Mouse (Mus musculus): ENCODE data around the gene Kat7. TPM values are rescaled to one million over a fixed set of nuclear protein-coding genes. Genes with fewer than 3 reads are reported as not detected.
A peak's percentile ranks its signal among the peaks of the same experiment; 100 is the strongest.

Kat7 gene
- polyA plus RNA-seq, 1 experiment = 11.7 TPM

DNA sequence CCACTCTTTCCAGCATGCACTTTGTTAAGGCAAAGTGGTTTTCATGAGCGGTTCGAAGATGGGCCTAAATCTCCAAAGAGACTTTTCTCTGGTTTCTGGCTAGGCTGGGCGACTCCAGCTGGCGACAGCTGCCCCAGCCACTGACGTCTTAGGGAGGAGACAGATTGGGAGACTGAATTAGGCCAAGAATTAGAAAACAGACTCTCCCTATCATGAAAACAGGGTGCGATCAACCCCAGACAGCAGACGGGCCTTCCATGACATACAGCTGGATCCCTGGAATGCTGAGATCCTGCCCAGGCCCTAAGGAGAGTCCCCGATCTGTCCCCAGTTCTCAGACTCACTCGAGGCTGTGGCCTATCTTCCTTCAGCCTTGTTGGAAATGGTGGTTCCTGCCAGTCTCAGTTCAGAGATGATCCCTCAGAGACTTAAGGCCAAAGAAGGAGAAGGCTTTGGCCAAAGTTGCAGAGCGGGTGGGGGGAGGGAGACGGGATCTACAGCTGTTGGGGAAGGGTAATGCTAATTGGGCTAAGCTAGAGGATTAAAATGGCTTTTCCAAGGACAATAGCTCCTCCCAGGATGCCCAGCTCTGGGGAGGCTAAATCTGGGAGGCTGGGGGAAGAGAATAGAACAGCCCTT lies 46.1 kb downstream of the Kat7 start:
- Histone ChIP-seq H3K4me3 (replicated peaks) (no peak overlapping the region), H3K9me3 (no peaks in the 10 kb centered on the region), H3K36me3 (replicated peaks; ENCODE audit: low read length) (peaks cover 51% of the 10 kb centered on the region), H3K27me3 (replicated peaks) (no peaks in the 10 kb centered on the region), H3K4me1 (peaks cover 93% of the 10 kb centered on the region)
- TF ChIP-seq FLI1 (IDR thresholded peaks at IDR 0.05; ENCODE audit: low read length) (no peak), GATA1 (IDR thresholded peaks at IDR 0.05; ENCODE audit: borderline replicate concordance, low read length) (no peak)

DNA sequence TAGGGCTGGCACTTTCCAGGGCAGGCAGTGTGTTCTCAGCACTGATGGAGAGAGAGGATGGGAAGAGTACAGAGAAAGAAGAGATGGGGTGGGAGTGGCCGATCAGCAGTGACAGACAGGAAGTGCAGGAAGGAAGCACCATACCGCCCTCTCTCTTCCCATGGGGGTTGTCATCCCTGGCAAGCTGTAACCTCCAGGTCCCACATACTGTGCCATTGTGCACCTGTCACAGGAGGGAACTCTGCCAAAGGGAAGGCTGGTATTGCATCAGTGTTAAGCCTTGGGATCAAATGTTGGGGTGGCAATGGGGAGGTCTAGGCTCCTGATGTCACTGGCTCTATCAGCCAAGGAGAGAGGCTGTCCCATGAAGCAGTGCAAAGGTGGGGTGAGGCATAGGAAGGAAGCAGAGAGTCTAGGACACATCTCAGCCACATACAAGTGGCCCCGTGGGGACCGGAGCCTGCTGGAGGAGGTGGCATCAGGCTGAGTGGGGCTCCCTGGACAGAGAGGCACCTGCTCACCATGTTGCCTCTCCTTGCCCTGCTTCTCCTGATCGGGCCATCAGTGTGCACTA lies 48.8 kb downstream of the Kat7 start, which contains the start of gene Tac4:
Gene Tac4, plus strand, starts transcription at position 352 of the 574 bp plus-strand sequence.
- TF ChIP-seq FLI1 (IDR thresholded peaks at IDR 0.05; ENCODE audit: low read length) = 0 out of 2 replicates have a peak, but pooled peaks have one; percentile 15
- TF ChIP-seq GATA1 (IDR thresholded peaks at IDR 0.05; ENCODE audit: borderline replicate concordance, low read length) = no peak
- H3K9me3 ChIP-seq = no peaks in the 10 kb centered on the region
- H3K36me3 ChIP-seq (replicated peaks; ENCODE audit: low read length) = peaks cover 24% of the 10 kb centered on the region
- peaks cover 8% of the 10 kb centered on the region for H3K27me3 ChIP-seq (replicated peaks)
- peaks cover 82% of the 10 kb centered on the region for H3K4me1 ChIP-seq
- H3K4me3 ChIP-seq (replicated peaks) = peak within 1 kb of the TSS; percentile 96

DNA sequence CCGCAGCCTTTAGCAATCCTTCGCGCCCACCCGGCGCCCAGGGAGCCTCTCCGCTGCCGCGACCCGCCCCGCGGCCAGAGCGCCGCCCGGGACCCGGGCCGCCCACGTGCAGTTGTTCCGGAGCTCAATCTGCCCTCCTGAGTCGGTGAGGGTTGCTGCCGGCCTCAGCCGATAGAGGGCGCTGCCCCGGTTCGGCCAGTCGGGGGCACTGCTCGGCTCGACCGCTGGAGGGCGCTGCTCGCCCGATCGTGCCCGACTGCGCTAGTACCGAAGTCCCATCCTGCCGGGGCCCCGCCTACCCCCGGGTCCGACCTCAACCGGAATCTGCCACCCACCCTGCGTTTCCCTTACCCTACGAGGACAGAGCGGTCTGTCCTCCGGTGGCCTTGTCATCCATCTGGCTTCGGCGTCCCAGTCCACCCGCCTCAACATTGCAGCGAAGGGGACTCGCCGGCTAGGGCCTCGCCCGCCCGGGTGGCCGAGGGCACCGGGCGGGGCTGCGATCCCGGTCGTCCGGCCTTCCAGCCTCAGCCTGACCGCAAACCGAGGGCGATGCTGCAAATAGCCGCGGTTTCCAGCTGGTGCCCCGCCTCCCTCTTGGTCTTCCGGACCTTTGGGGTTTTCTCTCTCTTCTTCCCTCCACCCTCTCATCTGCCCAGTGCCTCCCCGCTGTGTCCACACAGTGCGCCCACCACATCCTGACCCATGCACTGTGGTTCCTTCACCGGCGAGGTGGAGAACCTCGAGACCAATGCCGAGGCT lies 50.8 kb downstream of the Kat7 start:
- no peaks in the 10 kb centered on the region for H3K9me3 ChIP-seq
- H3K27me3 ChIP-seq (replicated peaks) = peaks cover 22% of the 10 kb centered on the region
- TF ChIP-seq GATA1 (IDR thresholded peaks at IDR 0.05; ENCODE audit: borderline replicate concordance, low read length) = no peak
- no peak for TF ChIP-seq FLI1 (IDR thresholded peaks at IDR 0.05; ENCODE audit: low read length)
- H3K36me3 ChIP-seq (replicated peaks; ENCODE audit: low read length) = peaks cover 6% of the 10 kb centered on the region
- peaks cover 78% of the 10 kb centered on the region for H3K4me1 ChIP-seq
- H3K4me3 ChIP-seq (replicated peaks) = peak overlapping the region; percentile 96

DNA sequence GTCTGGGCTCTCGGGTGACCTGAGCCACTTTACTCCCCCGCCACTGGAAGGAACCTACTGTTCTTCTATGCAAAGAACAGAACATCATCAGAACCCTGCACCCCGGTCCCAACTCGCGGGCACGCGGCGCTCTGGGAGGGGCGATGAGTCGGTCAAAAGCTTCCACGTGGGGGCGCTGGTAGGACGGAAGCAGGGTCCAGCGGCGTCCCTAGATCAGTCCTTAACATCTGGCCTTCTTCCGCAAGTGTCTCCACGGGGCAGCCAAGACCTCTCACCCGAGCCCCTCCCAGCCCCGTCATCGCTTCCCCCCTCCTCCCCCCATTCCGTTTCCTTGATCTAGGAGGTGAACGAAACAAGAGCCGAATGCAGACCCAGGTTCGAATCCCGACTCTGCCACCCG lies 51.6 kb downstream of the Kat7 start:
- Histone ChIP-seq H3K4me3 (replicated peaks) (peak overlapping the region; percentile 96), H3K27me3 (replicated peaks) (peaks cover 28% of the 10 kb centered on the region), H3K4me1 (peaks cover 76% of the 10 kb centered on the region), H3K36me3 (replicated peaks; ENCODE audit: low read length) (no peaks in the 10 kb centered on the region), H3K9me3 (no peaks in the 10 kb centered on the region)
- no peak for TF ChIP-seq FLI1 (IDR thresholded peaks at IDR 0.05; ENCODE audit: low read length)
- TF ChIP-seq GATA1 (IDR thresholded peaks at IDR 0.05; ENCODE audit: borderline replicate concordance, low read length) = no peak

DNA sequence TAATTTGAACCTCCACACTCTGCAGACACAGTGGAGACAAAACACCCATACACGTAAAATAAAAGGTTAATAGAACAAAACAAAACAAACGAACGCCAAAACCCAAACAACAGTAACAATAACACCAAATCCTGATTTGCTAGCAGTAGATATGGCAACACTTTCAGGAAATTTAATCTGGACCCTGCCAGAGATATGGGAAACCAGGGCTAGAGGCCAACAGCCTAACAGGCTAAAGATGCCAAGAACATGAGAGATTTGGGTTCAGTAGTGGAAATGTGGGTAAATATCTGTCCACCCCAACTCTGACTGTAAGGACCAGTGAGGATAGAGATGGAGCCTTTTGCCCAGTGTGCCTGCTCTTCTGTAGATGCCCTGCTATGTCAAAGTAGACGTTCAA lies 52.1 kb downstream of the Kat7 start:
- no peak for TF ChIP-seq GATA1 (IDR thresholded peaks at IDR 0.05; ENCODE audit: borderline replicate concordance, low read length)
- no peak for TF ChIP-seq FLI1 (IDR thresholded peaks at IDR 0.05; ENCODE audit: low read length)
- Histone ChIP-seq H3K36me3 (replicated peaks; ENCODE audit: low read length) (no peaks in the 10 kb centered on the region), H3K9me3 (no peaks in the 10 kb centered on the region), H3K4me3 (replicated peaks) (no peak overlapping the region), H3K4me1 (peaks cover 70% of the 10 kb centered on the region), H3K27me3 (replicated peaks) (peaks cover 28% of the 10 kb centered on the region)

DNA sequence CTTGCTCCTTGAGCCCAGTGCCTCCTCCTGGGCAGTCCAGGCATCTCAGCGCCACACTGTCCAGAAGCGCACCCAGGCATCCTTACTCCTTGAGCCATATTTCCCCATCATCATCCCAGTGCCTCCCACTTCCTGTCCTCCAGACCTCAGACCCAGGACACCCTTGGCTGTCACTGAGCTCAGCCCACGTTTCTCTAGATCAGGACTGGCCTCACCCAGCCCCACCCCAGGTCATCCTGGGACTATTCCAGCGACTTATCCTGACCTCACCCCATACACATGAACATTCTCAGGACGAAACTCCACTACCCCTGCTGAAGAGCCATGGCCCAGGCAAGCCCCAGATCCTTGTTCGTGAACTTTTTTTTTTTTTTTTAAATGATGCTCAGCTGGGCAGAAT lies 54.3 kb downstream of the Kat7 start:
- no peak overlapping the region for H3K4me3 ChIP-seq (replicated peaks)
- no peaks in the 10 kb centered on the region for H3K9me3 ChIP-seq
- H3K36me3 ChIP-seq (replicated peaks; ENCODE audit: low read length) = no peaks in the 10 kb centered on the region
- peaks cover 34% of the 10 kb centered on the region for H3K27me3 ChIP-seq (replicated peaks)
- no peak for TF ChIP-seq FLI1 (IDR thresholded peaks at IDR 0.05; ENCODE audit: low read length)
- no peak for TF ChIP-seq GATA1 (IDR thresholded peaks at IDR 0.05; ENCODE audit: borderline replicate concordance, low read length)
- peaks cover 57% of the 10 kb centered on the region for H3K4me1 ChIP-seq

DNA sequence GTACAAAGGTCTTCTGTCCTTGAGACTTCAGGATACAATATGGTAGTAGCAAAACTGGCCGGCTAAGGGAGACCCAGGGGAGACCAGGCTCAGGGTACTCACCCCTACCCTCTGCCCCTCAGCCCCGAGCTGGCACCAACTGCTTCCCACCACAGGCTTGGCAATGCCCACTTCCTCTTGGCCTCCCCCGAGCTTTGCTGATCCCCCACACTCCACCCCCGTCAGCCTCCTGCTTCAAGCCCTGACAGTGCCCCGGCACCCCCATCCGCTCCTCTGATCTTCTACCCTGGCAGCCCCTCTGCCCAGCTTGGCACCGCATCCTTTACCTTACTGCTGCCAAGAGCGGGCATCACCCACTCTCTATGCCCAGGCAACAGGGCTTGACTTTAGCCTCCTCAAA lies 55.9 kb downstream of the Kat7 start:
- no peaks in the 10 kb centered on the region for H3K9me3 ChIP-seq

DNA sequence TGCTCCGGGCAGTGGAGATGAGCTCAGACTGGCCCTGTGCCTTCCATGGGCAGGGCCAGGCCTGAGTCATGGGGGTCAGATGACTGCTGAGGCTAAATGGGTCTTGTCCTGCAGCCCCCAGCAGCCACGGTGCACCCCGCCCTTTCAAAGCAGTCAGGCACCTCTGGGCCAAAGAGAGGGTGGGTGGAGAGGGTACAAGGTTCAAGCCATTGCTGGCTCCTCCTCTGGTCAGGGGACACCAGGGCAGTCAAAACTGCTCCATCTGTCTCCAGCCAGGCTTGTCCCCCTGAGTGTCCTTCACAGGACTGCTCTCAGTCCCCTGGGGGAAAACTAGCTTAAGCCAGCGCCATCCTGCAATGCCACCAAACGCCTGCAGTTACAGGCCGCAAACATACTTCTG lies 57.9 kb downstream of the Kat7 start:
- H3K9me3 ChIP-seq = peaks cover 17% of the 10 kb centered on the region
- no peak overlapping the region for H3K4me3 ChIP-seq (replicated peaks)
- peaks cover 59% of the 10 kb centered on the region for H3K27me3 ChIP-seq (replicated peaks)
- TF ChIP-seq FLI1 (IDR thresholded peaks at IDR 0.05; ENCODE audit: low read length) (no peak), GATA1 (IDR thresholded peaks at IDR 0.05; ENCODE audit: borderline replicate concordance, low read length) (no peak)
- no peaks in the 10 kb centered on the region for H3K36me3 ChIP-seq (replicated peaks; ENCODE audit: low read length)
- peaks cover 43% of the 10 kb centered on the region for H3K4me1 ChIP-seq

More for the DNA sequence above, 55.9 kb downstream of the Kat7 start:
- H3K27me3 ChIP-seq (replicated peaks) = peaks cover 45% of the 10 kb centered on the region
- TF ChIP-seq GATA1 (IDR thresholded peaks at IDR 0.05; ENCODE audit: borderline replicate concordance, low read length) (no peak), FLI1 (IDR thresholded peaks at IDR 0.05; ENCODE audit: low read length) (no peak)
- H3K4me3 ChIP-seq (replicated peaks) = no peak overlapping the region
- peaks cover 53% of the 10 kb centered on the region for H3K4me1 ChIP-seq
- H3K36me3 ChIP-seq (replicated peaks; ENCODE audit: low read length) = no peaks in the 10 kb centered on the region

DNA sequence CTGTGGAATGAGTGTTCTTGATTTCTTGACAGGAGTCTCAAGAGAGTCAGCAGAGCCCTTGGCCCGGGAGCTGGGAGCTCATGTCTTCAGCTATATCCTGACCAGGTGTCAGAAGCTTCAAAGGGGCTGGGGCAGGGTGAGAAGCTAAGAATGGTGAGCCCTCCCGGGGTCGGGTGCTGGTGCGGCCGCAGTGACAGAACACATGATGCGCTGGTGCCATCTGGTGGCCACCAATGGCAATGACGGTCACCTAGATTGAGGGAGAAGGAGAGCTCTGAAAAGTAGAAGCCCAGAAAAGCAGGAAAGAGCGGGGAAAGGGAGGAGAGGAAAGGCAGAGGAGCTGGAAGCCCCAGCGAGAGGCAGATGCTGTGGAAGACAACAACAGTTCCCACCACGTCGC lies 58.8 kb downstream of the Kat7 start:
- TF ChIP-seq FLI1 (IDR thresholded peaks at IDR 0.05; ENCODE audit: low read length) (no peak), GATA1 (IDR thresholded peaks at IDR 0.05; ENCODE audit: borderline replicate concordance, low read length) (no peak)
- H3K4me1 ChIP-seq = peaks cover 39% of the 10 kb centered on the region
- peak overlapping the region; percentile 50 for H3K4me3 ChIP-seq (replicated peaks)
- H3K9me3 ChIP-seq = peaks cover 17% of the 10 kb centered on the region
- peaks cover 61% of the 10 kb centered on the region for H3K27me3 ChIP-seq (replicated peaks)
- H3K36me3 ChIP-seq (replicated peaks; ENCODE audit: low read length) = no peaks in the 10 kb centered on the region

DNA sequence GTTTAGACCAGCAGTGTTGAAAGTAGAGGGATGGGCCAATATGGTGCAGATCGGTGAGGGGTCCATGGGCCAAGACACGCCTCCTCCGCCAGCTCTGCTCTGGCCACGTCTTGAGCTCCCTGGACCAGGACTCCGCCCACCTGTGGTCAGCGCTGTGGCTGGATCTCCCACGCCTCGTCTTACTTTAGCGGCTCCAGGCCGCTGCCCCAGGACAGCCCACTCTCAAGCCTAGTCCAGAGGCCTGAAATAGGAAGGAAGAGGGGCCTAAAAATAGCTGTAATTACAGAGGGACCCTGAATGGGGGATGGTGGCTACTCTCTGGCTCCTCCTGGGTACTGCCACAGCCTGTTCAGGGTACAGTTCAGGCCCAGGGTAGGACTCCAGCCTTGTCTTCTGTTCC lies 59.9 kb downstream of the Kat7 start:
- peaks cover 65% of the 10 kb centered on the region for H3K27me3 ChIP-seq (replicated peaks)
- H3K4me1 ChIP-seq = peaks cover 28% of the 10 kb centered on the region
- TF ChIP-seq FLI1 (IDR thresholded peaks at IDR 0.05; ENCODE audit: low read length) = no peak
- no peak for TF ChIP-seq GATA1 (IDR thresholded peaks at IDR 0.05; ENCODE audit: borderline replicate concordance, low read length)
- H3K9me3 ChIP-seq = peaks cover 17% of the 10 kb centered on the region
- H3K4me3 ChIP-seq (replicated peaks) = peak overlapping the region; percentile 77
- no peaks in the 10 kb centered on the region for H3K36me3 ChIP-seq (replicated peaks; ENCODE audit: low read length)

All from megakaryocyte, embryonic 14.5 days (primary cell).